17 mouse cellular contexts compared by ENCODE assay signal in genomic region chr9:107658096-107658495, GRCm38 (mm10). TPM values are rescaled to one million over a fixed set of nuclear protein-coding genes. Genes with fewer than 3 reads are reported as not detected.
"Had no signal": no experiment of that assay in that cellular context is flagged by ENCODE, and none has a peak within 500 bp of the region (broad histone marks: within the 10 kb centered on the region; RNA-seq: fewer than 3 reads in every experiment).

No protein-coding gene starts in this region.

- H3K4me2 ChIP-seq: neural tube, embryonic 12.5 days; neural tube, embryonic 13.5 days; neural tube, embryonic 15.5 days; stomach, embryonic 15.5 days had no signal

- H3K9me3 ChIP-seq: neural tube, embryonic 12.5 days; neural tube, embryonic 13.5 days; neural tube, embryonic 15.5 days; stomach, embryonic 15.5 days had no signal

- H3K36me3 ChIP-seq: neural tube, embryonic 12.5 days; neural tube, embryonic 13.5 days; neural tube, embryonic 15.5 days; stomach, embryonic 15.5 days had no signal

- H3K27me3 ChIP-seq: neural tube, embryonic 12.5 days; neural tube, embryonic 13.5 days; neural tube, embryonic 15.5 days; stomach, embryonic 15.5 days had no signal

- DNase-seq: right cerebral cortex, adult 18-20 months; right cerebral cortex, postnatal 14 days; right cerebral cortex, postnatal 25 days; right cerebral cortex, postnatal 4 days; spleen, adult 18-20 months; thymus, adult 2 months; thymus, postnatal 14 days; thymus, postnatal 25 days; thymus, postnatal 36 days; thymus, postnatal 4 days had no signal

- H3K27ac ChIP-seq: neural tube, embryonic 12.5 days; neural tube, embryonic 13.5 days; neural tube, embryonic 15.5 days; stomach, embryonic 15.5 days; stomach, postnatal 0 days had no signal

- H3K9ac ChIP-seq: neural tube, embryonic 12.5 days; neural tube, embryonic 13.5 days; neural tube, embryonic 15.5 days; stomach, embryonic 15.5 days had no signal

- H3K4me3 ChIP-seq: neural tube, embryonic 12.5 days; neural tube, embryonic 13.5 days; neural tube, embryonic 15.5 days; stomach, embryonic 15.5 days had no signal

RNA-seq across cellular contexts. Expression of gene Slc38a3, which starts 11.2 kb away (rescaled TPM):
- total RNA-seq: neutrophil, adult 5-6 weeks had no signal

RNA-seq across cellular contexts. Expression of gene Gnat1, which starts 21.4 kb away (rescaled TPM):
- total RNA-seq: neutrophil, adult 5-6 weeks had no signal
- polyA plus RNA-seq: spleen, adult 2 months had no signal
